Mouse (Mus musculus) forebrain, embryonic 12.5 days (tissue): ENCODE data around the gene Tbc1d9b. TPM values are rescaled to one million over a fixed set of nuclear protein-coding genes. Genes with fewer than 3 reads are reported as not detected.

ENCODE experiments used
- ATAC-seq: fragments of 200-750 bp; cut with Nextera tagmentation; 2 replicates; pipeline ENCODE4 v1.8.0; 2017; ENCODE audit warnings: moderate TSS enrichment; ENCODE audit not compliant: low FRiP score
- H3K27ac ChIP-seq: fragments of 300-500 bp; sonication (generic); 2 replicates; pipeline ENCODE4 v1.5.1; 2016; ENCODE audit warnings: mild to moderate bottlenecking
- H3K27me3 ChIP-seq: fragments of 300-500 bp; sonication (generic); 2 replicates; pipeline ENCODE4 v1.6.1; 2016; ENCODE audit warnings: mild to moderate bottlenecking
- H3K36me3 ChIP-seq: fragments of 300-500 bp; sonication (generic); replicated peaks from 2 replicates; pipeline ENCODE4 v1.6.1; 2016; ENCODE audit warnings: mild to moderate bottlenecking
- H3K4me1 ChIP-seq: fragments of 300-500 bp; sonication (generic); 2 replicates; pipeline ENCODE4 v1.6.1; 2016
- H3K4me2 ChIP-seq: fragments of 300-500 bp; sonication (generic); 2 replicates; pipeline ENCODE4 v1.6.1; 2016; ENCODE audit warnings: mild to moderate bottlenecking, moderate library complexity
- H3K4me3 ChIP-seq: fragments of 300-500 bp; sonication (generic); replicated peaks from 2 replicates; pipeline ENCODE4 v1.5.1; 2016; ENCODE audit warnings: mild to moderate bottlenecking
- H3K9ac ChIP-seq: fragments of 300-500 bp; sonication (generic); 2 replicates; pipeline ENCODE4 v1.6.1; 2016; ENCODE audit warnings: mild to moderate bottlenecking
- H3K9me3 ChIP-seq: fragments of 300-500 bp; sonication (generic); 2 replicates; pipeline ENCODE4 v1.6.1; 2016
- WGBS: fragments of 180-500 bp; shearing (Covaris S2); methylation state at CpG from one replicate; pipeline ENCODE4 v1.1.7; 2016; 5-methylcytosine and 5-hydroxymethylcytosine counted together
- polyA plus RNA-seq: library from polyadenylated mRNA; unstranded; fragments of >200 nt; fragmentation: Nextera tagmentation; extraction: Ambion mirVana; gene quantifications from 2 replicates; pipeline ENCODE4 v1.2.1, GENCODE M21; 2016

Tbc1d9b gene
- polyA plus RNA-seq, 1 experiment from 2014 or later: 38.3 TPM

DNA sequence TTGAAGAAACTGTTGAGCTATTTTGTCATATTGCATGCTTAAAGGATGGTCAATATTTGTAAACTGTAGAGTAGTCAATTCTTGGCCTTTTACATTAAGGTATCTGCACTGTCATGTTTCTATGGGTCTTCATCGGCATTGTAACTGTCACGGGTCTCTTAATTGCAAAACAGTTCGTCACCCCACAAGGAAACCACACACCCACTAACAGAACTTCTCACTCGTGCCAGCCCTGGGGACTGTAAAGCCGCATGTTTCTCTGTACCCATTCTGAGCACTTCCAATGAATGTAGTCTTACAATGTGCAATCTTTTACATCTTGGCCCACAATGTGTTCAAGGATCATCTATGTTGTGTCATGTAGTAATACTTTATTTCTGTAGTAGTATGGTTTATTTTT lies 26.0 kb upstream of the Tbc1d9b start:
- H3K4me1 ChIP-seq: no peaks in the 10 kb centered on the region
- H3K4me3 ChIP-seq: no peak overlapping the region
- H3K9me3 ChIP-seq: no peaks in the 10 kb centered on the region
- H3K27me3 ChIP-seq: no peaks in the 10 kb centered on the region
- ATAC-seq: no peak
- peaks cover 32% of the 10 kb centered on the region for H3K36me3 ChIP-seq
- no peak overlapping the region for H3K9ac ChIP-seq
- no peak overlapping the region for H3K27ac ChIP-seq
- 94% methylated on average over 5 of the region's 5 CpGs for WGBS
- no peak overlapping the region for H3K4me2 ChIP-seq

DNA sequence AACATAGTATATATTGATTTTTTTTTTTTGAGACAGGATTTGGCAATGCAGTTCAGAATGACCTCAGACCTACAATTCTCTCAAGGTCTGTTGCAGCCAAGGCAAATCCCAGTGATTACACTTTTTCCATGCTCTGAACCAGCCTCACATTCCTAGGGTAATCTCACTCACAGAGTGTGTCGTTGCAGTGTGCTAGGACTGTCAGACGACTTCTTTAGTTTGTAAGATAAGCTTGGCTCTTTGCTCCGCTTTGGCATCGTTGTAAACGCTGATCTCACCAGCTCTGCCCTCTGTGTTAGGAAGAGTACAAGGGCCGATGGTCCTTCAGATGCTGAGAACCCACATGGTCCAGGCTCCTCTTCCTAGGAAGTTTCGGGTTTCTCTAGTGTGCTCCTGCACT lies 25.2 kb upstream of the Tbc1d9b start:
- H3K27ac ChIP-seq: no peak overlapping the region

DNA sequence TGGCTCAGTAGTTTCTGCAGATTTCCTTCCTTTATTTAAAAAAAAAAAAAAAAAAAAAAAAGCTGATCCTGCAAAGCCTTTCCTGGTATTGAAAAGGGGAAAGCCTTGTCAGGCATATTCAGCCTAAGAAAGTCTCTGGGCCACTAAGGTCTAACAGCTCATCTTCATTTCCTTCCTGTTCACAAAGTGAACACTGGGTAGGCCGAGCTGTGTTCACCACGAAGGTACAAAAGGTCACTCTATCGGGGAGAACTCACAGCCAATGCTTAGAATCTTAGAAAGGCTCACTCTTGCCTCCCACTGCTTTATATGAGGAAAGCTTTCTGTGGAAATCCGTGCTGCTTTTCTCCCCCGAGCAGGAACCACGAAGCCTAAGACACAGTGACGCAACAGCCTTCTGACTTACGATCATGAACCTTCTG lies 22.4 kb upstream of the Tbc1d9b start:
- H3K36me3 ChIP-seq: peaks cover 19% of the 10 kb centered on the region
- WGBS: 87% methylated on average over 8 of the region's 8 CpGs
- H3K4me2 ChIP-seq: no peak overlapping the region
- no peak for ATAC-seq
- H3K4me3 ChIP-seq: no peak overlapping the region
- H3K9me3 ChIP-seq: no peaks in the 10 kb centered on the region
- H3K9ac ChIP-seq: no peak overlapping the region
- H3K4me1 ChIP-seq: no peaks in the 10 kb centered on the region
- H3K27ac ChIP-seq: no peak overlapping the region
- no peaks in the 10 kb centered on the region for H3K27me3 ChIP-seq

More for the DNA sequence above, 25.2 kb upstream of the Tbc1d9b start:
- Histone ChIP-seq H3K27me3 (no peaks in the 10 kb centered on the region), H3K9me3 (no peaks in the 10 kb centered on the region), H3K9ac (no peak overlapping the region), H3K4me1 (no peaks in the 10 kb centered on the region), H3K4me3 (no peak overlapping the region), H3K4me2 (no peak overlapping the region), H3K36me3 (peaks cover 28% of the 10 kb centered on the region)
- 88% methylated on average over 7 of the region's 7 CpGs for WGBS
- no peak for ATAC-seq

DNA sequence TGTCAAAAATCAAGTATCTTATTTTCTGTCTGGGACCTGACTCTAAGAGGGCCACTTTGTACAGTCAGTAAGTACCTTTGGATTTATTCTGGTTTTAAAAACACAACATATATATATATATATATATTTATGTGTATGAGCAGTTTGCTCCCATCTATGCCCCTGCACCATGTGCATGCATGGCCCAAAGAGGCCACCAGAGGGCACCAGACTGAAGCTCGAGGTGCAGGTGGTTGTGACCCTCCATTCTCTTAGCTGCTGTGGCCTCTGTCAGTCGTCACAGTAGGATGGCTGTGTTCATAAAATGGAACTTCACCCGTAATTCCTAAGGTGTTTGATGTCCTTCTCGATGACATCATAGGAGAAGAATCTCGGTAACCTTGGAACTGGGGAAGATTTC lies 16.9 kb upstream of the Tbc1d9b start:
- Histone ChIP-seq H3K9me3 (no peaks in the 10 kb centered on the region), H3K27me3 (no peaks in the 10 kb centered on the region), H3K36me3 (peaks cover 21% of the 10 kb centered on the region), H3K27ac (no peak overlapping the region), H3K4me2 (no peak overlapping the region), H3K9ac (no peak overlapping the region), H3K4me3 (no peak overlapping the region), H3K4me1 (no peaks in the 10 kb centered on the region)
- ATAC-seq: peak; percentile 61; the same call in 1 of the 2 replicates
- WGBS: 18% methylated on average over 5 of the region's 5 CpGs

DNA sequence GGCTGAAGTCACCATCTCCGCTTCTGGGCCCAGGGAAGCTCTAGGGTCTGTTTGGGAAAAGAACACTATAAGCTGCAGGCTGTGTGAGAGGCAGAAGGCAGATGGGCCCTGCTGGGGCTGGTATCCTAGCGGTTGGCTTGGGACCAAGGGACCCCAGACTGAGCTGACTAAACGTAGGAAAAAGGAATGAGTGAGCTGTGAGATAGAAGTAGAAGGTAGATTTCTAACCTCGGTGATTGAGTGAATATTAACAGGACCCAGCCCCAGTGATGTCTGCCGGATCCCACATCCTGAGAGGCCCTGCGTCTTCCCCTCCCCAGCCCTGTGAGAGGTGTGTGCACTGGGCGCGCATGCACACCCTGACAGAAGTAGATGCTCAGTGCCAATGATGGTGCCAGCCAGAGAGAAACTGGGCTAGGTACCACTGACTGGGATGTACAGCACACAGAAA lies 8.5 kb upstream of the Tbc1d9b start:
- no peak for ATAC-seq
- Histone ChIP-seq H3K4me2 (no peak overlapping the region), H3K27me3 (no peaks in the 10 kb centered on the region), H3K36me3 (peaks cover 40% of the 10 kb centered on the region), H3K9me3 (no peaks in the 10 kb centered on the region), H3K9ac (no peak overlapping the region), H3K27ac (no peak overlapping the region), H3K4me1 (peaks cover 2% of the 10 kb centered on the region; the same call in 1 of the 2 replicates), H3K4me3 (no peak overlapping the region)
- WGBS: 94% methylated on average over 8 of the region's 8 CpGs

DNA sequence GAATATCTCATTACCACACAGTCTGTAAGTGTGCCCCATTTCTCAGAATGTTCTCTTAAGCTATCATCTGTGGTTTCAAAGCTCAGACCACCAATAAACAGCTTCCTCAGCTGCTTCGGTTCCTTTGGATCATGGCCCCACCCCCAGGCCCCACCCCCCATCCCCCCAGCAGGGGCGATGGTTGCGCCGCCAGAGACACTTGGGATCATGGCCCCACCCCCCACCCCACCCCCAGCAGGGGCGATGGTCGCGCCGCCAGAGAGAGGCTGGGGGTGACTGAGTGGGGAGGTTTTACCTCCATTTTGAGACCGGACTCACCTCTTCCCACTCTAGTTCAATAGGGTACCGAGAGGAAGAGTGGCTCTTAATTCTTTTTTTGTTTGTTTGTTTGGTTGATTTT lies 3.4 kb upstream of the Tbc1d9b start:
- peaks cover 24% of the 10 kb centered on the region for H3K4me1 ChIP-seq
- no peaks in the 10 kb centered on the region for H3K9me3 ChIP-seq
- no peak overlapping the region for H3K9ac ChIP-seq
- H3K4me2 ChIP-seq: peak overlapping the region; percentile 42
- no peak overlapping the region for H3K27ac ChIP-seq
- no peak overlapping the region for H3K4me3 ChIP-seq
- H3K27me3 ChIP-seq: no peaks in the 10 kb centered on the region
- no peak for ATAC-seq
- 4% methylated on average over 10 of the region's 10 CpGs for WGBS
- no peaks in the 10 kb centered on the region for H3K36me3 ChIP-seq

DNA sequence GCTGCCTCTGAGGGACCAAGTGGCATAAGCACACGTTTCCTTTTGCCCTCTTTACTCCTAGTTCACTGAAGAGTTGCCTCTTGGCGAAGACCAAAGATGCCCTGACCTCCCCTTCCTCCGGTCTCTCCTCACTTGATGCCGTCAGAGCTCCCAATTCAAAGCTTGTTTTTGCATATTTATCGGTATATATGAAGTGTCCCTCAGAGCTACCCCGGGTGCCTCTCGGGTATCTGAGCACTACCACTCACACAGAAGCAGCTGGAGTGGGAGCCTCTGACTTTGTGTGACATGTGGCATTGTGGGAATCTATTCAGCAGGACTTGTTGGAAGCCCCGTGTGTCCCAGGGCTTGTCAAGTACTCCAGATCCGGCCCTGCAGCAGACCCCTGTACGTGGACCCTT lies 605 bp downstream of the Tbc1d9b start:
- Histone ChIP-seq H3K4me1 (peaks cover 24% of the 10 kb centered on the region), H3K9me3 (no peaks in the 10 kb centered on the region), H3K27ac (peak overlapping the region; percentile 78; the same call in 1 of the 2 replicates), H3K4me2 (peak overlapping the region; percentile 81), H3K9ac (peak overlapping the region; percentile 98), H3K36me3 (peaks cover 14% of the 10 kb centered on the region), H3K4me3 (peak overlapping the region; percentile 92), H3K27me3 (no peaks in the 10 kb centered on the region)
- ATAC-seq: 0 out of 2 replicates have a peak, but pooled peaks have one; percentile 7
- WGBS: 19% methylated on average over 10 of the region's 10 CpGs

DNA sequence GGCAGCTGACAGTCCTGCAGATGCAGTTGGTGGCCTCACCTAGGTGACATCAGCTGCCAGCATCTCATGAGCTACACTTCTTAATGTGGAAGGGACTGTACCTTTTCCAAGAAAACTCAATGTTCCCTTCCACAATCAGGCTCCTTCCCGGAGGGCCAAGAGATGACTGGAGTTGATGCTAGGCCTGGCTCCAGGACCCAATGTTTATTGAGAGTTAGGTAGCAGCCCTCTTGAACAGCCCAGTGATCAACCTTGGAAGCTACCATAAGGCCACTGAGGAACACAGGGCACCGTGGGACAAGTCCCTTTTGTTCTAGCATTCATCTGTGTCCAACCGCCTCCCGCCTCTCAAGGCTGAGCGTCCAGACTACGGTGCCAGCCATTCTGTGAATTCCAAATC lies 1.1 kb downstream of the Tbc1d9b start:
- H3K36me3 ChIP-seq: peaks cover 17% of the 10 kb centered on the region
- WGBS: 86% methylated on average over 6 of the region's 6 CpGs
- peak overlapping the region; percentile 92 for H3K4me3 ChIP-seq
- no peak overlapping the region for H3K27ac ChIP-seq
- peaks cover 24% of the 10 kb centered on the region for H3K4me1 ChIP-seq
- no peaks in the 10 kb centered on the region for H3K27me3 ChIP-seq
- no peaks in the 10 kb centered on the region for H3K9me3 ChIP-seq
- H3K9ac ChIP-seq: peak overlapping the region; percentile 98; the same call in 1 of the 2 replicates
- no peak for ATAC-seq
- peak overlapping the region; percentile 81 for H3K4me2 ChIP-seq

DNA sequence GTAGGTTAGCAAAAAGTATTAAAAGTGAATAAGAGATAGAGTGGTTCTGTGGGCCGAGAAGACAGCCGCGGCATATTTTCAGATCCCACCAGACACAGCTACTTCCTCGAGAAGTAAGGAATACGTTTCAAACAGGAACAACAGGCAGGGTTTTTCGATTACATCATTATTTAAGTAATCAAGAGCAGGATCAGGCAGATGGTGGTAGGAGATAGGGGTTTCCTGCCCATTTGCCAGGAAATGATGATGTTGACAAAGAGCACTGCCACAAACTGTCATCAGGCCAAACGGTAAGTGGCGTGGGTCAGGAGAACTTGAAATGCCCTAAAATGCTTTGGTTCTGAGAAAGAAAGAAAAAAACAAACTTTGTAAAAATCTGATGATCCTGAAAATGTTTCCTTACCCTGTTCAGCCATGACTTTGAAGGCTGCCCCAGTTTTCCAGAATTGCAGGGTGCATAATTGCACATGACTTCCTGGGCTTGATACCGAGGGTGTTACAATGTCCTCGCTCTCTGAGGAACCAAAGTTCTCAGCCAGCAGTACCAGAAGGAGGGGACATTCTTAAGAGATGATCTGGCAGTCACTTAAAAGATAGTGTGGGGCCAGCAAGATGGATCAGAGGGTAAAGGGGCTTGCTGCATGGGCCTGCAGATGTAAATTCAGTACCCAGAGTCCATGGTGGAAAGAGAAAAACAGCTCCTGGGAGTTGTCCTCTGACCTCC lies 3.1 kb downstream of the Tbc1d9b start:
- Histone ChIP-seq H3K4me3 (no peak overlapping the region), H3K27me3 (no peaks in the 10 kb centered on the region), H3K36me3 (peaks cover 34% of the 10 kb centered on the region), H3K9ac (no peak overlapping the region), H3K27ac (no peak overlapping the region), H3K4me1 (peaks cover 20% of the 10 kb centered on the region), H3K9me3 (no peaks in the 10 kb centered on the region), H3K4me2 (no peak overlapping the region)
- ATAC-seq: no peak
- 89% methylated on average over 10 of the region's 10 CpGs for WGBS

DNA sequence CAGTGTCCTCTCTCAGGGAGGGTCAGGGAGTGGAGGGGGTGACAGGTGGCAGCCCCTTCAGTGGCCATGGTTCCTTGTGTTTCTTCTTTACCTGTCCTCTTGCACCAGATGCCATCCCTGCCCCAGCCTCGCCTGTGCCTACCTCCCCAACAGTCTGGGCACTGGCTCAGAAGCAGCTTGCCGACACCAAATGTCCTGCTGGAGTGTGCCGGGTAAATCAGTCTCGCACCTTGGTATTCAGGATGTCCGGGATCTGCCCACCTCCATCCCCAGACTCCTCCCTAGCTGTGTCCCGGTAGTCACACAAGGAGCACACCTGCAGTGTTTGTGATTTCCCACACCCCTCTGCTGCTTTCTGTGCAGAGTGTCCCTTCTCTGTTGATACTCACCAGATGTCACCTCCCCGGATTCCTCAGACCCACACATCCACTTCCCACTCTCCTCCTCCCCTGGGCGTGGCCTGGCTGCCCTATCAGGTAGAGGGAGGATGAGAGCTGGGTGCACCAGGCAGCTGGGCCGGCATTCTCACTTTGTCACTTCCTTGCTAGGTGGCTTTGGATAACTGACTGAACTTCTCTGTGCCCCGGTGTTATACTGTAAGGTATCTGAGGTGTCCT lies 7.1 kb downstream of the Tbc1d9b start:
- H3K36me3 ChIP-seq: peaks cover 67% of the 10 kb centered on the region

DNA sequence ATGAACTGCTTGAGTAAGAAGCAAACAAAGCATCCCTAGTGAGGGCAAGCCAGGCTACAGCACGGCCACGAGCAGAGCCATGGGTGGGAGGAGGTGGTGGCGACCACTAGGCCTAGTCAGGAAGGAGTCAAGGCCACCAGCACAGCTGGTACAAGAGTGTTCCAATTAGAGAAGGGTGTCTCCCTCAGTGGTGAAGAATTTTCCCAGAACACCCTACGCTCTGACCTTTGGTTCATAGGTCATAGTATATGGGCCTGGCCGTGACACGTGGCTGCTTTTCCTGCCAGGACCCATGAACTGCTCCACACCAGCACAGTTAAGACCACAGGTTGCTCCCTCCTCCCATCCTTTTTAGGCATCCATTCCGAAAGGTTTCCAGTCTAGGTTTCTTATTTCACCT lies 8.4 kb downstream of the Tbc1d9b start:
- H3K4me2 ChIP-seq: no peak overlapping the region
- peaks cover 73% of the 10 kb centered on the region for H3K36me3 ChIP-seq
- no peaks in the 10 kb centered on the region for H3K4me1 ChIP-seq
- H3K27me3 ChIP-seq: no peaks in the 10 kb centered on the region
- no peak overlapping the region for H3K27ac ChIP-seq
- WGBS: 81% methylated on average over 7 of the region's 7 CpGs
- no peak overlapping the region for H3K9ac ChIP-seq
- no peak for ATAC-seq
- H3K4me3 ChIP-seq: no peak overlapping the region
- H3K9me3 ChIP-seq: no peaks in the 10 kb centered on the region

More for the DNA sequence above, 7.1 kb downstream of the Tbc1d9b start:
- Histone ChIP-seq H3K27me3 (no peaks in the 10 kb centered on the region), H3K4me3 (no peak overlapping the region), H3K9ac (no peak overlapping the region), H3K4me1 (no peaks in the 10 kb centered on the region), H3K4me2 (no peak overlapping the region), H3K9me3 (no peaks in the 10 kb centered on the region), H3K27ac (no peak overlapping the region)
- no peak for ATAC-seq
- 81% methylated on average over 10 of the region's 10 CpGs for WGBS

DNA sequence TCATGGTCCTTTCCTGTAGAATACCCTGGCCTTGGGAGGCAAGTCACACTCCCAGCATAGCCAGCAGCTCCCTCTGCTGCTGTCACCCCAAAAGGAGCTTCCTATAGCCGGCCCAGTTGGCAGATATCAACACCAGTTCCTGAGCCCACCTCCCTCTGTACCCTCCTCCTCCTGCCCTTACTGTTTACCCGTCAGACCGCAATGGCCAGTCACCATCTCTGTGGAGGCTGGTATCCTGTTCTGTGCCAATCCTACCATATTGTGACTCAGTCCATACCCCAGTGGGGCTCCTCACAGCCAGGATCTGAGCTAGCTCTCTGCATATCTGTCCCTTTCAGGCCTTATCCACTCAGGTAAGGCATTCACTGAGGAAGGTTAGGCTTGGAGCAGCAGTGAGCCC lies 14.3 kb downstream of the Tbc1d9b start:
- Histone ChIP-seq H3K27me3 (no peaks in the 10 kb centered on the region), H3K4me2 (no peak overlapping the region), H3K27ac (no peak overlapping the region), H3K36me3 (peaks cover 83% of the 10 kb centered on the region), H3K9ac (no peak overlapping the region), H3K4me1 (no peaks in the 10 kb centered on the region), H3K4me3 (no peak overlapping the region), H3K9me3 (no peaks in the 10 kb centered on the region)
- no peak for ATAC-seq
- whole genome bisulfite sequencing: 82% methylated on average over 3 of the region's 3 CpGs

DNA sequence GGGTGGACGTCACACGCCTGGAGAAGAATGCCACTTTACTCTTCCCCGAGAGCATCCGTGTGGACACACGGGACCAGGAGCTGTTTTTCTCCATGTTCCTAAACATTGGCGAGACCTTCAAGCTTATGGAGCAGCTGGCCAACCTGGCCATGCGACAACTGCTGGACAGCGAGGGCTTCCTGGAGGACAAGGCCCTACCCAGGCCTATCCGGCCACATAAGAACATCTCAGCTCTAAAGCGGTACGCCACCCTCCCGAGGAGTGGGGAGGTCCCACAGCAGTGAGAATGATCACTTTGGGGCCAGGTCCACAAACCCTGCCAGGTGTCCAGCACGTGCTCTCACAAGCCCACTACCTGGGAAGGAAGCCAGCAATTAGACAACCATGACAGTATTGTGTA lies 14.9 kb downstream of the Tbc1d9b start:
- Histone ChIP-seq H3K4me1 (no peaks in the 10 kb centered on the region), H3K36me3 (peaks cover 83% of the 10 kb centered on the region), H3K27me3 (no peaks in the 10 kb centered on the region), H3K9me3 (no peaks in the 10 kb centered on the region), H3K27ac (no peak overlapping the region), H3K4me2 (no peak overlapping the region), H3K9ac (no peak overlapping the region), H3K4me3 (no peak overlapping the region)
- 97% methylated on average over 13 of the region's 13 CpGs for WGBS
- no peak for ATAC-seq
